ENCODE assay signal across 20 mouse cellular contexts in the genomic region with DNA sequence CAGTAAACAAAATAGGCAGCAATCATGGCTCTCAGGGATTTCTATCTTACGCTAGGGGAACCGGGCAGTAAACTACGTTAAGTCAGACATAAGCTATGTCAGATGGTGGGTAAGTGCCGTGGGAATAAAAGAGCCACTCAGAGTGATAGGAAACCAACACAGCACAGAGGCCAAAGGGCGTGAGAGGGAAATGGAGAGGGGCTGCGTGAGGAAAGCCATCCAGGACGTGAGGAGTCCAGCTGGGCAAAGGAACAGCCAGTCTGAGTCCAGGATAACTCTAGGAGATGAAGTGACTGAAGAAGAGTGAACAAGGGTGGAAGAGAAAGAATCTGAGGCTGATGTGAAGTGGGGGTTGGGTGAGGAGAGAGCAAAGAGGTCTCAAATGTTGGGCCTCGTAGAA.
"Had no signal": no experiment of that assay in that cellular context is flagged by ENCODE, and none has a peak within 500 bp of the region (broad histone marks: within the 10 kb centered on the region; RNA-seq: fewer than 3 reads in every experiment).

No protein-coding gene starts in this region.

- H3K27me3 ChIP-seq: intestine, embryonic 15.5 days; kidney, embryonic 15.5 days; limb, embryonic 13.5 days; liver, embryonic 13.5 days; midbrain, embryonic 12.5 days; midbrain, embryonic 15.5 days had no signal

- H3K9ac ChIP-seq: intestine, embryonic 15.5 days; kidney, embryonic 15.5 days; limb, embryonic 13.5 days; liver, embryonic 13.5 days; midbrain, embryonic 12.5 days; midbrain, embryonic 15.5 days; neural tube, embryonic 12.5 days; neural tube, embryonic 15.5 days had no signal

- DNase-seq: kidney, adult 11 months; kidney, adult 8-10 months; kidney, postnatal 14 days; layer of hippocampus, adult 9-11 months; liver, embryonic 13.5 days; right cerebral cortex, adult 18-20 months; right cerebral cortex, postnatal 14 days; right cerebral cortex, postnatal 4 days; thymus, adult 18-20 months; thymus, postnatal 36 days had no signal

- H3K4me1 ChIP-seq: intestine, embryonic 15.5 days; kidney, embryonic 15.5 days; limb, embryonic 13.5 days; liver, embryonic 13.5 days; midbrain, embryonic 12.5 days; midbrain, embryonic 15.5 days; neural tube, embryonic 12.5 days; neural tube, embryonic 15.5 days had no signal

- H3K9me3 ChIP-seq: intestine, embryonic 15.5 days; kidney, embryonic 15.5 days; limb, embryonic 10.5 days; limb, embryonic 13.5 days; liver, embryonic 13.5 days; midbrain, embryonic 12.5 days; midbrain, embryonic 15.5 days; neural tube, embryonic 12.5 days; neural tube, embryonic 15.5 days had no signal

- H3K4me3 ChIP-seq: intestine, embryonic 15.5 days; kidney, embryonic 15.5 days; layer of hippocampus, adult 2 months; limb, embryonic 10.5 days; limb, embryonic 13.5 days; liver, embryonic 13.5 days; midbrain, embryonic 12.5 days; midbrain, embryonic 15.5 days; neural tube, embryonic 12.5 days; neural tube, embryonic 15.5 days had no signal

- ATAC-seq: intestine, embryonic 15.5 days; midbrain, embryonic 15.5 days had no signal

- H3K36me3 ChIP-seq: intestine, embryonic 15.5 days; kidney, embryonic 15.5 days; limb, embryonic 10.5 days; limb, embryonic 13.5 days; liver, embryonic 13.5 days; midbrain, embryonic 12.5 days; midbrain, embryonic 15.5 days; neural tube, embryonic 12.5 days; neural tube, embryonic 15.5 days had no signal

- H3K27ac ChIP-seq: intestine, embryonic 15.5 days; kidney, embryonic 15.5 days; layer of hippocampus, adult 2 months; limb, embryonic 10.5 days; limb, embryonic 13.5 days; liver, embryonic 13.5 days; macrophage; midbrain, embryonic 12.5 days; midbrain, embryonic 15.5 days; neural tube, embryonic 12.5 days; neural tube, embryonic 15.5 days had no signal

- H3K4me2 ChIP-seq: intestine, embryonic 15.5 days; kidney, embryonic 15.5 days; limb, embryonic 13.5 days; liver, embryonic 13.5 days; midbrain, embryonic 12.5 days; midbrain, embryonic 15.5 days; neural tube, embryonic 12.5 days; neural tube, embryonic 15.5 days had no signal
